Mouse (Mus musculus): ENCODE measurements around the gene Ankle2.

Gene Ankle2

DNA sequence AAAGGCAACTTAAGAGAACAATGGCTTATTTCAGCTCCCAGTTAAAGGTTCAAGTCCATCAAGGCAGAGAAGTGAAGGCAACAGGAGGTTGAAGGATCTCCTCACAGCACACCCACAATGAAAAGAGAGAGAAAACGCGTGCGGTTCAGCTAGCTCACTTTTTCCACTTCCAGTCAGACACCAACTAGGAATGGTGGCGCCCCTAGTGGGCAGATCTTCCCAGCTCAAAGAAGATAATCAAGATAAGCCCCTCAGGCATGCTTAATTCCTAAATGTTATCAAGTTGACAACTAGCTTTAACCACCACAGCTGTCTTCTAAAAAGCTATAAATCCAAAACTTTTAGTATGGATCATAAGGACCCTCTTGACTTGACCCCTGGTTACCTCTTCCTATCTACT, 53.7 kb downstream of the Ankle2 start:
- peak; percentile 58 for DNase-seq (ENCODE audit: low read depth, low spot score)

DNA sequence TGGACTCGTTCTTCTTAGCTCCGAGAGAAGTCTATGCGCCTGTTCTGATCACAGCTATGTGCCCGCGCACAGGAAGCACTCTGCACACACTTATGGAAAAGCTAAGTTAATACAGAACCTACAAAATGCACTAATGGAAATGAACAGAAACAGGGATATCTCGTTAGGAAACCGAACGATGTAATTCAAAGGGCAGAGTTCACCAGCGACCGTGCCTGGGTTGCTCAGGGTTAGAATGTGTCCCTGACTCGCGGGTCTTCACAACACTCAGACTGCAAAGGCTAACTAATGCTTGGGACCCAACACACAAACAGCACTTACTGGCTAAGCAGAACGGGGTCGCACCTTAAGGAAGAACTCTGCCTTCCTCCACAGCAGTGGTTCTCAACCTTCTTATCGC, 54.4 kb downstream of the Ankle2 start:
- peak; percentile 4 for DNase-seq (ENCODE audit: low read depth, low spot score)

GRCm38 (mm10) chr5:110285770-110286445, 55.1 kb downstream of the Ankle2 start, which contains the start of the genes Pxmp2 and Pole:
TSS of gene Pxmp2 (minus strand) at chr5:110286186.
TSS of gene Pole (plus strand) at chr5:110286306.
- peak; percentile 95 for DNase-seq (ENCODE audit: low read depth, low spot score)

DNA sequence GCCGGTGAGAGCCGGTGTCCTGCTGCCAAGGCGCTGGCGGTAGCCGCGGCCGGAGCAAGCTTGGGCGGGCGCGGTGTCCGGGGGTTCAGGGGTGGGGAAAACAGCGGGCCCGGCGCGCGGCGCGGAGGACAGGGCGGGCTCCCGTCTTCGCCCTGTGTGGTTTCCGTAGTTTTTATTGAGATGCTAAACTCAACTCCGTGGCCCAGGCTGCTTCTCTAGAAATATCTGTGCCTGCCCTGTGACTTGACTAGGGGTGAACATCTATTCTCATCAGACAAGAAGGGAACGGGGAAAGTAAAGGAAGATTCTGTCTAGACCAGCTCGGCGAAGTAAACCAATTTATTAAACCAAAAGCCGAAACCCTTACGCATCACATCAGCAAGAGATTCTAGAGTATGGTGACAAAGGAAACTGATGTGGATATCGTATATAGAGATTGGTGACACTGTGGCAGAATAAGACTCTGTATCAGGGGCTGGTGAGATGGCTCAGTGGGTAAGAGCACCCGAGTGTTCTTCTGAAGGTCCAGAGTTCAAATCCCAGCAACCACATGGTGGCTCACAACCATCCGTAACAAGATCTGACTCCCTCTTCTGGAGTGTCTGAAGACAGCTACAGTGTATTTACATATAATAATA, 55.8 kb downstream of the Ankle2 start:
- DNase-seq (ENCODE audit: low read depth, low spot score), result no peak

GRCm38 (mm10) chr5:110287084-110287475, 56.3 kb downstream of the Ankle2 start:
- peak; percentile 0 for DNase-seq (ENCODE audit: low read depth, low spot score)

DNA sequence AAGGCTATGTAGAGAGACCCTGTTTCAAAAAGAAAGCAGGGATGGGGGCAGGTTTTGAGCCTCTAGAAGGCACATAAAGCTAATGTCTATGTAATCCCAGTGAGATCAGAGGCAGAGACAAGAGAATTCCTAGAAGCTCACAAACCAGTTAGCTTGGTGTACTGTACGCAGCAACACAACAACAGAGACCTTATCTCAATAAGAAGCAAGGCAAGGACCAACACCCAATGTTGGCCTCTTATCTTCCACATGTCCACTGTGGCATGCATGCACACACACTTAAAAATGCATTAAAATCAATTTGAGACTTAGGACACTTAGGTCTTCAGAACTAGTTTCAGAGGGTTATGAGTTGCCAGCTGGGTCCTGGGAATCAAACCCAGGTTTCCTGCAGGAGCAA, 60.8 kb downstream of the Ankle2 start:
- DNase-seq (ENCODE audit: low read depth, low spot score), result no peak

DNA sequence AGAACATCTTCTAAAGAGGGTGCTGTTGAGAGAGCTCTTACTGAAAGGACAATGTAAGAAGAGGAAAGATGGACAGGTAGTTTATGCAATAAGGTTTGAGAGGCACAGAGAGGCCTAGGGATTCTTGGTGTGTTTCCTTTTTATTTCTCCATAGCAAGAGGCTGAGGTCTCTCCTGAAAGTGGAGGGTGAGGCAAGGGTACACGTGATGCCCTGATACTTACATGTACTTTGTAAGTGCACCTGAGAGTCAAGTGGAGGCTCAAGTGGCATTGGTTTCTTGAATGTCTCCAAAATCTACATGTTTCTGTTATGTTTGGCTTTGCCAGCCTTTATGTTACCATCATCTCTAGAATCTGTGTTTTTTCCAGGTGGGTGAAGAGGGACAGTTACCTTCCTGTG, 65.8 kb downstream of the Ankle2 start:
- DNase-seq (ENCODE audit: low read depth, low spot score), result no peak

GRCm38 (mm10) chr5:110300591-110300990, 69.8 kb downstream of the Ankle2 start:
- no peak for DNase-seq (ENCODE audit: low read depth, low spot score)
